Mouse (Mus musculus): Measurements from ENCODE around the gene Gm37240. TPM values are rescaled to one million over a fixed set of nuclear protein-coding genes. Genes with fewer than 3 reads are reported as not detected.

Gm37240 gene
- polyA plus RNA-seq, 1 experiment = 0.91 TPM

GRCm38 (mm10) chr3:85842881-85843218 lies 44.5 kb downstream of the Gm37240 start:
- H3K36me3 ChIP-seq (ENCODE audit: control insufficient read depth, insufficient read depth, low read length, poor library complexity, severe bottlenecking) = no peaks in the 10 kb centered on the region
- no peak for TF ChIP-seq CTCF (IDR thresholded peaks at IDR 0.05; ENCODE audit: low read depth, low read length)
- TF ChIP-seq POLR2A (IDR thresholded peaks at IDR 0.05; ENCODE audit: insufficient read depth, low read length) = no peak
- no peak for TF ChIP-seq EP300 (IDR thresholded peaks at IDR 0.05; ENCODE audit: insufficient read depth, low read depth, low read length)
- no peak overlapping the region for H3K9ac ChIP-seq (ENCODE audit: low read depth, poor library complexity, severe bottlenecking)
- no peak overlapping the region for H3K27ac ChIP-seq (ENCODE audit: insufficient read depth, low read length)
- H3K4me1 ChIP-seq (ENCODE audit: control insufficient read depth, insufficient read depth, low read length) = no peaks in the 10 kb centered on the region
- no peak overlapping the region for H3K4me3 ChIP-seq (ENCODE audit: low read depth, low read length)
- H3K27me3 ChIP-seq (ENCODE audit: control insufficient read depth, insufficient read depth, low read length, poor library complexity, severe bottlenecking) = no peaks in the 10 kb centered on the region
- H3K9me3 ChIP-seq (replicated peaks; ENCODE audit: control insufficient read depth, insufficient read depth, low read length, poor library complexity, severe bottlenecking) = peaks cover 7% of the 10 kb centered on the region; the same call in 1 of the 2 replicates

- Histone ChIP-seq H3K4me1 (ENCODE audit: control insufficient read depth, insufficient read depth, low read length) (no peaks in the 10 kb centered on the region), H3K36me3 (ENCODE audit: control insufficient read depth, insufficient read depth, low read length, poor library complexity, severe bottlenecking) (no peaks in the 10 kb centered on the region), H3K27me3 (ENCODE audit: control insufficient read depth, insufficient read depth, low read length, poor library complexity, severe bottlenecking) (no peaks in the 10 kb centered on the region), H3K4me3 (ENCODE audit: low read depth, low read length) (no peak overlapping the region), H3K9me3 (replicated peaks; ENCODE audit: control insufficient read depth, insufficient read depth, low read length, poor library complexity, severe bottlenecking) (peaks cover 7% of the 10 kb centered on the region; the same call in 1 of the 2 replicates), H3K27ac (ENCODE audit: insufficient read depth, low read length) (no peak overlapping the region), H3K9ac (ENCODE audit: low read depth, poor library complexity, severe bottlenecking) (no peak overlapping the region)
- TF ChIP-seq EP300 (IDR thresholded peaks at IDR 0.05; ENCODE audit: insufficient read depth, low read depth, low read length) (no peak), POLR2A (IDR thresholded peaks at IDR 0.05; ENCODE audit: insufficient read depth, low read length) (no peak), CTCF (IDR thresholded peaks at IDR 0.05; ENCODE audit: low read depth, low read length) (no peak)
These were observed 45.0 kb downstream of the Gm37240 start for GRCm38 (mm10) chr3:85842177-85842880.

- no peak overlapping the region for H3K4me3 ChIP-seq (ENCODE audit: low read depth, low read length)
- TF ChIP-seq EP300 (IDR thresholded peaks at IDR 0.05; ENCODE audit: insufficient read depth, low read depth, low read length) (no peak), POLR2A (IDR thresholded peaks at IDR 0.05; ENCODE audit: insufficient read depth, low read length) (no peak), CTCF (IDR thresholded peaks at IDR 0.05; ENCODE audit: low read depth, low read length) (no peak)
- H3K27me3 ChIP-seq (ENCODE audit: control insufficient read depth, insufficient read depth, low read length, poor library complexity, severe bottlenecking) = no peaks in the 10 kb centered on the region
- peaks cover 7% of the 10 kb centered on the region; the same call in 1 of the 2 replicates for H3K9me3 ChIP-seq (replicated peaks; ENCODE audit: control insufficient read depth, insufficient read depth, low read length, poor library complexity, severe bottlenecking)
- no peak overlapping the region for H3K9ac ChIP-seq (ENCODE audit: low read depth, poor library complexity, severe bottlenecking)
- H3K27ac ChIP-seq (ENCODE audit: insufficient read depth, low read length) = peak overlapping the region; percentile 56
- no peaks in the 10 kb centered on the region for H3K4me1 ChIP-seq (ENCODE audit: control insufficient read depth, insufficient read depth, low read length)
- no peaks in the 10 kb centered on the region for H3K36me3 ChIP-seq (ENCODE audit: control insufficient read depth, insufficient read depth, low read length, poor library complexity, severe bottlenecking)
These were observed 45.7 kb downstream of the Gm37240 start for GRCm38 (mm10) chr3:85841454-85842176.

- H3K4me1 ChIP-seq (ENCODE audit: control insufficient read depth, insufficient read depth, low read length) = peaks cover 5% of the 10 kb centered on the region
- no peaks in the 10 kb centered on the region for H3K27me3 ChIP-seq (ENCODE audit: control insufficient read depth, insufficient read depth, low read length, poor library complexity, severe bottlenecking)
- no peak overlapping the region for H3K4me3 ChIP-seq (ENCODE audit: low read depth, low read length)
- no peaks in the 10 kb centered on the region; the same call in 1 of the 2 replicates for H3K9me3 ChIP-seq (replicated peaks; ENCODE audit: control insufficient read depth, insufficient read depth, low read length, poor library complexity, severe bottlenecking)
- H3K36me3 ChIP-seq (ENCODE audit: control insufficient read depth, insufficient read depth, low read length, poor library complexity, severe bottlenecking) = no peaks in the 10 kb centered on the region
- H3K9ac ChIP-seq (ENCODE audit: low read depth, poor library complexity, severe bottlenecking) = no peak overlapping the region
- TF ChIP-seq CTCF (IDR thresholded peaks at IDR 0.05; ENCODE audit: low read depth, low read length) = no peak
- no peak for TF ChIP-seq EP300 (IDR thresholded peaks at IDR 0.05; ENCODE audit: insufficient read depth, low read depth, low read length)
- no peak overlapping the region for H3K27ac ChIP-seq (ENCODE audit: insufficient read depth, low read length)
These were observed 53.7 kb downstream of the Gm37240 start for GRCm38 (mm10) chr3:85833627-85834026.

- no peaks in the 10 kb centered on the region for H3K27me3 ChIP-seq (ENCODE audit: control insufficient read depth, insufficient read depth, low read length, poor library complexity, severe bottlenecking)
- no peaks in the 10 kb centered on the region for H3K36me3 ChIP-seq (ENCODE audit: control insufficient read depth, insufficient read depth, low read length, poor library complexity, severe bottlenecking)
- H3K9ac ChIP-seq (ENCODE audit: low read depth, poor library complexity, severe bottlenecking) = no peak overlapping the region
- peak overlapping the region; percentile 3; the same call in 1 of the 2 replicates for H3K27ac ChIP-seq (ENCODE audit: insufficient read depth, low read length)
- TF ChIP-seq EP300 (IDR thresholded peaks at IDR 0.05; ENCODE audit: insufficient read depth, low read depth, low read length) (0 out of 2 replicates have a peak, but pooled peaks have one; percentile 7), CTCF (IDR thresholded peaks at IDR 0.05; ENCODE audit: low read depth, low read length) (no peak), POLR2A (IDR thresholded peaks at IDR 0.05; ENCODE audit: insufficient read depth, low read length) (no peak)
- H3K4me1 ChIP-seq (ENCODE audit: control insufficient read depth, insufficient read depth, low read length) = peaks cover 5% of the 10 kb centered on the region
- no peaks in the 10 kb centered on the region for H3K9me3 ChIP-seq (replicated peaks; ENCODE audit: control insufficient read depth, insufficient read depth, low read length, poor library complexity, severe bottlenecking)
- no peak overlapping the region for H3K4me3 ChIP-seq (ENCODE audit: low read depth, low read length)
These were observed 54.7 kb downstream of the Gm37240 start for GRCm38 (mm10) chr3:85832490-85833155.

Measured in ES-Bruce4 (cell line).